Mouse (Mus musculus): ENCODE measurements around the gene Ybx2.

GRCm38 (mm10) chr11:69891482-69891881 lies 44.1 kb upstream of the Ybx2 start:
- no peak for TF ChIP-seq RAD21 (IDR thresholded peaks at IDR 0.05; ENCODE audit: low read depth, low read length)
- TF ChIP-seq POLR2AphosphoS2 (IDR thresholded peaks at IDR 0.05; ENCODE audit: low read depth, low read length), result no peak

Measured in CH12.LX (cell line).